Mouse (Mus musculus): Measurements from ENCODE around the gene Rab19. TPM values are rescaled to one million over a fixed set of nuclear protein-coding genes. Genes with fewer than 3 reads are reported as not detected.

Rab19 gene
- polyA plus RNA-seq, 1 experiment, result 13.2 TPM

DNA sequence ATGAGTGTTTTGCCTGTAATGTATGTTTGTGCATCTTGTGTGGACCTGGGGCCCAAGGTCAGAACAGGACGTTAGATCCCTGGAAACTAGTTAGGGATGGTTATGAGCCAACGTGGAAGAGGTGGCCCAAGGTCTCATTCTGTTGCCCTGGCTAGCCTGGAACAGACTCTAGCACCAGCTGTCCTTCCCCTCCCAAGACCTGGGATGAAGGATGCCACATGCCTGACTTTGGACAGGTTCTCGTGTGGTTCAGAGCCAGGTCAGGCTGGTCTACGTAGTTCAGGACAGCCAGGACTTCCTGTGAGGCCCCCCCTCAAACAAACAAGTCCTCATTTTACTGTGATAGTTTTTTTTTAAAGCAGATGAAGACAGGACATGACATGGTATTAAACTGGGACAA, 14.9 kb downstream of the Rab19 start:
- Histone ChIP-seq H3K4me1 (replicated peaks; ENCODE audit: control insufficient read depth, insufficient read depth, low read length) (peaks cover 14% of the 10 kb centered on the region), H3K36me3 (ENCODE audit: control insufficient read depth, insufficient read depth, low read length) (peaks cover 22% of the 10 kb centered on the region), H3K27ac (ENCODE audit: control insufficient read depth, insufficient read depth, low read length) (no peak overlapping the region), H3K27me3 (ENCODE audit: control insufficient read depth, insufficient read depth, low read length) (no peaks in the 10 kb centered on the region), H3K4me3 (ENCODE audit: control insufficient read depth, insufficient read depth, low read length) (no peak overlapping the region)
- TF ChIP-seq POLR2A (IDR thresholded peaks at IDR 0.05; ENCODE audit: control insufficient read depth, extremely low read depth, insufficient read depth, low read length, poor library complexity), result no peak
- TF ChIP-seq CTCF (IDR thresholded peaks at IDR 0.05; ENCODE audit: borderline replicate concordance, control insufficient read depth, extremely low read depth, insufficient read depth, low read length, poor library complexity), result no peak
- DNase-seq, result no peak
- 91% methylated on average over 4 of the region's 4 CpGs for WGBS

DNA sequence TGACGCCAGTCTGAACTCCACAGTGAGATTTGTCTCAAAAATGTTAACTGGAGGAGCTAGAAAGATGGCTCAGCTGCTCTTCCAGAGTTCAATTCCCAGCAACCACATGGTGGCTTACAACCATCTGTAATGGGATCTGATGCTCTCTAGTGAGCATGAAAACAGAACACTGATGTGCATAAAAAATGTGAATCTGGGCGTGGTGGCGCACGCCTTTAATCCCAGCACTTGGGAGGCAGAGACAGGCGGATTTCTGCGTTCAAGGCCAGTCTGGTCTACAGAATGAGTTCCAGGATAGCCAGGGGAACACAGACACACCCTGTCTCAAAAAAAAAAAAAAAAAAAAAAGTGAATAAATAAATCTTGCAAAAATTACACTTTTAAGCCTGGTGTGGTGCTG, 16.1 kb downstream of the Rab19 start:
- no peaks in the 10 kb centered on the region for H3K27me3 ChIP-seq (ENCODE audit: control insufficient read depth, insufficient read depth, low read length)
- TF ChIP-seq CTCF (IDR thresholded peaks at IDR 0.05; ENCODE audit: borderline replicate concordance, control insufficient read depth, extremely low read depth, insufficient read depth, low read length, poor library complexity) (no peak), POLR2A (IDR thresholded peaks at IDR 0.05; ENCODE audit: control insufficient read depth, extremely low read depth, insufficient read depth, low read length, poor library complexity) (no peak)
- no peak overlapping the region for H3K4me3 ChIP-seq (ENCODE audit: control insufficient read depth, insufficient read depth, low read length)
- 95% methylated on average over 6 of the region's 6 CpGs for WGBS
- DNase-seq, result no peak
- peaks cover 14% of the 10 kb centered on the region for H3K4me1 ChIP-seq (replicated peaks; ENCODE audit: control insufficient read depth, insufficient read depth, low read length)
- peaks cover 22% of the 10 kb centered on the region for H3K36me3 ChIP-seq (ENCODE audit: control insufficient read depth, insufficient read depth, low read length)
- H3K27ac ChIP-seq (ENCODE audit: control insufficient read depth, insufficient read depth, low read length), result no peak overlapping the region

DNA sequence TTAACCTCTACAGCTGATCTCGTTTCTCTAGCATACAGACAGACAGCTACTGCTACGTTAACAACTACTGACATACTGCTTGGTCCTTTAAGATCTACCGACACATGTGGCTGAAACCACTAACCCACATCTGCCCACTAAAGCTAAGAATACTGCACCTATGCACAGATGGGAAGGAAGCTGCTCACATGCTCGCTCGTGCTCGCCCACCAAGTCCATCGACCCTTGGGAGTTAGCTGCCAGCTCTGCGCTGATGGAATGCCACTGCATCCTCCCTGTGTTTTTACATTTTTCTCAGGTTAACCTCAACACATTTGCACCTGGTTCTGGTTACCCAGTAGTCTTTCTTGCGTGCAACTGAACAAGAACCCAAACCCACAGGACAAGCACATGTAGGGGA, 17.4 kb downstream of the Rab19 start:
- no peak overlapping the region for H3K4me3 ChIP-seq (ENCODE audit: control insufficient read depth, insufficient read depth, low read length)
- H3K36me3 ChIP-seq (ENCODE audit: control insufficient read depth, insufficient read depth, low read length), result peaks cover 25% of the 10 kb centered on the region
- no peak overlapping the region for H3K27ac ChIP-seq (ENCODE audit: control insufficient read depth, insufficient read depth, low read length)
- TF ChIP-seq POLR2A (IDR thresholded peaks at IDR 0.05; ENCODE audit: control insufficient read depth, extremely low read depth, insufficient read depth, low read length, poor library complexity) (no peak), CTCF (IDR thresholded peaks at IDR 0.05; ENCODE audit: borderline replicate concordance, control insufficient read depth, extremely low read depth, insufficient read depth, low read length, poor library complexity) (no peak)
- peaks cover 14% of the 10 kb centered on the region for H3K4me1 ChIP-seq (replicated peaks; ENCODE audit: control insufficient read depth, insufficient read depth, low read length)
- WGBS, result 7% methylated on average over 9 of the region's 9 CpGs
- no peaks in the 10 kb centered on the region for H3K27me3 ChIP-seq (ENCODE audit: control insufficient read depth, insufficient read depth, low read length)
- DNase-seq, result no peak

DNA sequence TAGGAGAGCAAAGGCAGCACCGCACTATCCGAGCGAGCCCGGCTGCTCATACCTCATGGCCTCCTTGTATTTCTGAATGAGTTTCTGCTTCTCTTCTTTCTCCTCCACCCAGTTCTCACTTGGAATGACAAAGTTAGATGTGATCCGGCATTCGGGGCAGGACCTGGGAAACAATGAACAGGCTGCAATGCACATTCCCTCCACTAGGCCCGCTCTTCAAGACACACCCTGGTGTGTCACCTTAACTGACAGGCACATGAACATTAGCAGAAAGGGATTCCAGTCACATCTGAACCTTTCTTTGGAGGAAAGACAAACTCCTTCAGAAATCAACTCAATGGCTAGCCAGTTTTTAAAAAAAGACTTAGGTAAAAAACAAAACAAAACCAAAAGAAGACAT, 19.4 kb downstream of the Rab19 start:
- 94% methylated on average over 7 of the region's 7 CpGs for WGBS
- H3K4me1 ChIP-seq (replicated peaks; ENCODE audit: control insufficient read depth, insufficient read depth, low read length), result peaks cover 14% of the 10 kb centered on the region
- no peak overlapping the region for H3K4me3 ChIP-seq (ENCODE audit: control insufficient read depth, insufficient read depth, low read length)
- no peaks in the 10 kb centered on the region for H3K27me3 ChIP-seq (ENCODE audit: control insufficient read depth, insufficient read depth, low read length)
- no peak overlapping the region for H3K27ac ChIP-seq (ENCODE audit: control insufficient read depth, insufficient read depth, low read length)
- peaks cover 44% of the 10 kb centered on the region for H3K36me3 ChIP-seq (ENCODE audit: control insufficient read depth, insufficient read depth, low read length)
- no peak for DNase-seq
- no peak for TF ChIP-seq CTCF (IDR thresholded peaks at IDR 0.05; ENCODE audit: borderline replicate concordance, control insufficient read depth, extremely low read depth, insufficient read depth, low read length, poor library complexity)
- no peak for TF ChIP-seq POLR2A (IDR thresholded peaks at IDR 0.05; ENCODE audit: control insufficient read depth, extremely low read depth, insufficient read depth, low read length, poor library complexity)

DNA sequence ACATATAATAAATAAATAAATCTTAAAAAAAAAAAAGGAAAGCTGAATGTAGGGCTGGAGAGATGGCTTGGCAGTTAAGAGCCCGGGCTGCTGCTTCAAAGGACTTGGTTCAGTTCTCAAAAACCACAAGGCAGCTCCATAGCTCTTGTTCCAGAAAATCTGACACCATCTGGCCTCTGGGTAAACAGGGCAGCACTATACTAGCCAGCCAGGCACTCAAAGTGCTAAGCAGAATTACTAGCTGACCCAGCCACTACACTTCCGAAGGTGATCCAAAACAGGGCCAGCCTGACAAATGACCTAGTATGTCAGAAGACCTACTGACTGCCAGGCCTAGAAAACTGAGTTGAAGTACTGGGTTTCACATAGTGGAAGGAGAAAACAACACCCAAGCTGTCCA, 22.2 kb downstream of the Rab19 start:
- peaks cover 10% of the 10 kb centered on the region for H3K4me1 ChIP-seq (replicated peaks; ENCODE audit: control insufficient read depth, insufficient read depth, low read length)
- H3K27me3 ChIP-seq (ENCODE audit: control insufficient read depth, insufficient read depth, low read length), result no peaks in the 10 kb centered on the region
- no peak overlapping the region for H3K27ac ChIP-seq (ENCODE audit: control insufficient read depth, insufficient read depth, low read length)
- no peak for TF ChIP-seq CTCF (IDR thresholded peaks at IDR 0.05; ENCODE audit: borderline replicate concordance, control insufficient read depth, extremely low read depth, insufficient read depth, low read length, poor library complexity)
- no peak for DNase-seq
- 77% methylated on average over 2 of the region's 2 CpGs for WGBS
- H3K4me3 ChIP-seq (ENCODE audit: control insufficient read depth, insufficient read depth, low read length), result no peak overlapping the region
- H3K36me3 ChIP-seq (ENCODE audit: control insufficient read depth, insufficient read depth, low read length), result peaks cover 50% of the 10 kb centered on the region

DNA sequence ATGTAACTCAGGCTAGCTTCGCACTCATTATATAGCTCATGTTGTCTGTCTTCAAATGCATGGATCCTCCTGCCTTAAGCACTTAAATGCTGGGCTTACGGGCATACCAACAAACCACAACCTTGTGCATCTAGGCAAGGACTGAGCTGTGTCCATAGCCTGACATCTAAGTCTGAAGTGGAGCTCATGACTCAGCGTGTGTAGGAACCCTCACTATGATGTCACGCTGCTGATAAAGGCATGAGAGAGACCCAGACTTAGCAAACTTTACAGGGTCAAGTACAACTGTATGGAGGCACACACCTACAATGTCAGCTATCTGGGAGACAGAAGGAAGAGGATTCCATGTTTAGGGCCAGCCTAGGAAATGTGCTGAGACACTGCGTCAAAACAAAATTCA, 25.5 kb downstream of the Rab19 start:
- Histone ChIP-seq H3K36me3 (ENCODE audit: control insufficient read depth, insufficient read depth, low read length) (peaks cover 45% of the 10 kb centered on the region), H3K4me3 (ENCODE audit: control insufficient read depth, insufficient read depth, low read length) (no peak overlapping the region), H3K4me1 (replicated peaks; ENCODE audit: control insufficient read depth, insufficient read depth, low read length) (no peaks in the 10 kb centered on the region), H3K27me3 (ENCODE audit: control insufficient read depth, insufficient read depth, low read length) (no peaks in the 10 kb centered on the region), H3K27ac (ENCODE audit: control insufficient read depth, insufficient read depth, low read length) (no peak overlapping the region)
- WGBS, result 97% methylated on average over 5 of the region's 5 CpGs
- TF ChIP-seq CTCF (IDR thresholded peaks at IDR 0.05; ENCODE audit: borderline replicate concordance, control insufficient read depth, extremely low read depth, insufficient read depth, low read length, poor library complexity) (no peak), POLR2A (IDR thresholded peaks at IDR 0.05; ENCODE audit: control insufficient read depth, extremely low read depth, insufficient read depth, low read length, poor library complexity) (no peak)
- no peak for DNase-seq

DNA sequence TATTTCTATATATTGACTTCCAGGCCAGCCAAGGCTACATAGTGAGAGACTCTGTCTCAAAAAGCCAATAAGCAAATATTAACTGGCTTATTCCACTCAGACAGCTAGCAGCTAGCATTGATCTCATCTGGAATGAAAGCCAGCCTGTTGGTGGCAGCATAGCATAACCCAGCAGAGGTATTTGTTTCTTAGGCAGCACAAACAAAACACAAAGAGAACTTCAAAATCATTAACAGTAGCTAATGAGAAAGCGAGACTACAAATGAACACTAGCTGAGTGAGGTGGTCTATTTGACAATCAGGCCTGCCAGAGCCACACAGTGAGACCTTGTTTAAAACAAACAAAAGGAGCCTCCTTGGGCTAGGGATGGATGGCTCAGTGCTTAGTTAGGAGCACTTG, 33.1 kb downstream of the Rab19 start:
- Histone ChIP-seq H3K4me3 (ENCODE audit: control insufficient read depth, insufficient read depth, low read length) (no peak overlapping the region), H3K27me3 (ENCODE audit: control insufficient read depth, insufficient read depth, low read length) (no peaks in the 10 kb centered on the region), H3K4me1 (replicated peaks; ENCODE audit: control insufficient read depth, insufficient read depth, low read length) (no peaks in the 10 kb centered on the region), H3K27ac (ENCODE audit: control insufficient read depth, insufficient read depth, low read length) (no peak overlapping the region), H3K36me3 (ENCODE audit: control insufficient read depth, insufficient read depth, low read length) (peaks cover 6% of the 10 kb centered on the region; the same call in 1 of the 2 replicates)
- WGBS, result 100% methylated on average over 1 of the region's 1 CpGs
- TF ChIP-seq POLR2A (IDR thresholded peaks at IDR 0.05; ENCODE audit: control insufficient read depth, extremely low read depth, insufficient read depth, low read length, poor library complexity), result no peak
- no peak for TF ChIP-seq CTCF (IDR thresholded peaks at IDR 0.05; ENCODE audit: borderline replicate concordance, control insufficient read depth, extremely low read depth, insufficient read depth, low read length, poor library complexity)
- no peak for DNase-seq

Measured in thymus, adult 2 months (tissue).